Mouse (Mus musculus): Measurements from ENCODE around the gene Tprg.

GRCm38 (mm10) chr16:25255186-25255585 lies 31.4 kb upstream of the Tprg start:
- TF ChIP-seq POLR2A (IDR thresholded peaks at IDR 0.05; ENCODE audit: insufficient read depth, low read depth, low read length) (no peak), CTCF (IDR thresholded peaks at IDR 0.05; ENCODE audit: insufficient read depth, low read depth, low read length) (no peak)
